Mouse (Mus musculus) left cerebral cortex, adult 9 months (tissue): Measurements from ENCODE around the gene Plxna2.

Source experiments
- DNase-seq, 2 experiments: peaks; one replicate each; pipeline ENCODE4 v3.0.0; 2022; ENCODE audit warnings: low spot score in 2 of 2

The Plxna2 gene

DNA sequence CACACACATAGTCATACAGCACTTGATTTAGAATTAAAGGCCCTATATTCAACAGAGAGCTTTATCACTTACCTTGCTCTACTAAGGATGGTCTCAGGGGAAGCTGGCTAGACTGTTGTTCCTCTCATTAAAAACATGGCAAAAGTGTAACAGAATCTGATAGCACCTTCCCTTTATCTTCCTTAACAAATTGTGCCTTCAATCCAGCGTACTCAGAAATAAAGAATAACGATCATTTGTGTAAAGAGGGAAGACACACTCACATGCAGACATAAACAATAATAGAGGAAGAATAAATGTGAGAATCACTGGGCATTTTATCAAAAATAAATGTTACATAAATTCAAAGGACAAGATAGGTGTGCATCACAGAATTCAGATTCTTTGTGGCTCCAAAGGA, at the start of gene Plxna2:
Plxna2 (plus strand) TSS at position 301 of the 400 bp plus-strand sequence.
- no peak for DNase-seq

- no peak for DNase-seq
These were observed 44.1 kb upstream of the Plxna2 start for GRCm38 (mm10) chr1:194573870-194574269.

DNA sequence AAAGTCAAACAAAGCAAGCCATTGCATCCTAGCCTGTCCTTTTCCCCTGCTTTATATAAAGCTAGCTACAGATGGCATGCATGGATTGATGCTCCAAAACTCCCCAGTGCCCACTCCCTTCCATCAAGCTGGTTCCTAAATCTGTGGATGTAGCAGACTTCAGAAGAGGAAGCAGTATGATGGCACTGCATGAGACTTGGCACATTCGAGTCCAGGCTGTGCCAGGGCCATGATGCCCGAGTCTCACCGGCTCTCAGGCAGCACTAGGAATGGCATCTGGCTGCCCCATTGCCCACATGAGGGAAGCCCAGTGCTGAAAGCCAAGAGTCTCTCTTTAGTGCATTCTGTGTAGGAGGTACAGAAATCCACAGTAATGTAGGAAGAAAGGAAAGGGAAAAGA, 39.7 kb upstream of the Plxna2 start:
- peak in 1 of 2 experiments; percentile 52 for DNase-seq

GRCm38 (mm10) chr1:194580539-194580938, 37.5 kb upstream of the Plxna2 start:
- DNase-seq = no peak

DNA sequence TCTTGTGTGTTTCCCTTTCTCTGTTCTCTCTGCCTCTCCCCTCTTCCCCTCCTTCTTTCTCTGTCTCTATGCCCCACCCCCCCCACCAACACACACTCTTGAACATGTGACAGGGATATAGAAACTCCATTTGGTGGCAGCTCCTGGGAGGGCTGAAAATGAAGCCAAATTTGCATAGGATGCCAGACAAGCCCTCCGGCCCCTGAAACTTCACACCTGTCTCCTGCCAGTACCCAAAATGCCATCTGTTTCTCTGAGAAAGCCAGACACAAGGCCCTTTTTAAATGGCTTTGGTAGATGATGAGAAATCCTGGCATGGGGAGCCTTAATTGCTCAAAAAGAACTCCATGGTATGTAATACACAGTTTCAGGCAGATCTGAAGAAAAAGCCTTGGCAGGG, 31.3 kb upstream of the Plxna2 start:
- DNase-seq = peak in 1 of 2 experiments; percentile 19

- no peak for DNase-seq
These were observed 30.5 kb upstream of the Plxna2 start for GRCm38 (mm10) chr1:194587532-194587931.

DNA sequence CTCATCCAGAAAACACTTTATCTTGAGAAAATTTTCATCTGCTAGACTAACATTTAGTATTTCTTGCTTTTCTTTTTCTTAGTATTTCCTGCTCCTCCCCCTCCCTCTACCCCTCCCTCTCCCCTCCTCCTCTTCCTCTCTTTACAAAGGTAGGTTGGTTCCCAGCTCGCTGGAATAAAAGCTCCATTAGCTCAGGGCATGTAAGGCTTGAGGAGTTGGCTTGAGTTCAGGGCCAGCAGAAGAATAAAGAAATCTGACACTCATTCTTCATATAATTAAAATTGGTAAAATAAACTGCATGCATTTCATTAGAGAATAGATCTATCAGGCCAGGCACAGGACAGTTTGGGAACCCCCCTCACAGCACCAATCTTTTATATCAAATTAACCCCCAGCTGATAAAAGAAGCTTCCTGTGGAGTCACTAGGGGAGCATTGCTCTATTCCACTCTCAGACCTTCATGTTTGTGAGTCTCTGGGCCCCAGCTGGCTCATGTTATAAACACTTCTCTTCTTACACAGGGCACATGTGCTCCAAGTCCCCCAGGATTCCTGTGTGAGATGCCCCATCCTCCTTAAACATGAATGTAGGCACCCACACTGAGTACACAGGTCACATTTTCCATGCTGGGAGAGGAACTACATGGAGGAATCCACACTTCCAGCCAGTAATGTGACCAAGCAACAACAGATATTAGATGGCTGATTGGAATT, 29.9 kb upstream of the Plxna2 start:
- no peak for DNase-seq

- DNase-seq = no peak
These were observed 29.1 kb upstream of the Plxna2 start for GRCm38 (mm10) chr1:194588711-194589451.

- DNase-seq = no peak
These were observed 24.9 kb upstream of the Plxna2 start for GRCm38 (mm10) chr1:194593155-194593554.

DNA sequence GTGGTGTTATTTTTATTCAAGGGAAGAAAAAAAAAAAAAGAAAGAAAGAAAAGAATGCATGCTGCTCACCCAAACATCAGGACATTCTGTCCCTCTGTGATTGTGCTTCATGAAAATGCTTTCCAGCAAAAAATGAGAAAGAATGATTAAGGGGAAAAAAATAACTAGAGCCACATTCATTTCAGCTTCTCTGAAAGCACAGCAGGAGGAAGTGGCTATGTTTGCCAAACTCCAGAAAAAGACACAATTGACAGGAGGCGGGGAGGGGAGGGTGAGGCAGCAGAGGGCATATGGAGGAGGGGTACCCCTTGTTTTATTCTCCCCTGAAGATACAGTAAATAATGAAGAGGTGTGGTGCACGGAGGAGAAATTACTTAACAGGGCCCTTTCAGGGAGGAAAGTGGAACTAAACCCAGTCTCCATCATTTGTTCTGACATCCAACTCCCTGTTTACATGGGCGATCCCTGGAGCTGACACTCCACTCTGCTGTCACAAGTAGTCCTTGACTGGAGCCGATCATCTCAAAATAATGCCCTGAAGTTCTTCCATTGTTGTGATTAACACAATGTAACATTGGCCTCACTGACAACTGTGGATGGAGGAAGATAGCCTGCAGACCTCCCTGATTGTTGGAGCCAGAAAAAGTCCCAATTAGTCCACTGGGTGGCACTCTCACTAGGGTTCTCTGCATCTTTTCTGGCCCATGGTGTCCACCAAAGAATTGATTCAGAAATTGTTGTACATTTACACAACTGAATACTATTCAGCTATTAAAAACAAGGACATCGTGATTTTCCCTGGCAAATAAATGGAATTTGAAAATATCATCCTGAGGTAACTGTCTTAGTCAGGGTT, 10.4 kb upstream of the Plxna2 start:
- no peak for DNase-seq

DNA sequence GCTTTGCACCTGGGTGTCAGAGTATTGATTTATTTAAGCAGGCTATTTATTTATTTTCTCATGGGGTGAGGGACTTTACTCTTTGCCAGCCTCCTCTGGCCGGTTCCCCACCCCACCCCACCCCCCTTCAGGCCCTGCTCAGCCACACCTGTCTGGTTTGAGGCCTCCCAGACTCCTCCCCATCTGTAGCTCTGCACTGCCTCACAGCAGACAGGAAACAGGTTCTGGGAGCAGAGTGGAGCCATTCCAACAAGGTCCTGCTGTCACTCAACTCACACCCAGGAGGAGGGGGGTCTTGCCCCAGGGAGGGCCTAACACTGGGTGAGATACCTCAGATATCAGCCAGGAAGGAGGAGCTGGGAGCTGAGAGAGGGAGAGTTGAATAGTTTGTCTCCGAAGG, 7.5 kb upstream of the Plxna2 start:
- no peak for DNase-seq

DNA sequence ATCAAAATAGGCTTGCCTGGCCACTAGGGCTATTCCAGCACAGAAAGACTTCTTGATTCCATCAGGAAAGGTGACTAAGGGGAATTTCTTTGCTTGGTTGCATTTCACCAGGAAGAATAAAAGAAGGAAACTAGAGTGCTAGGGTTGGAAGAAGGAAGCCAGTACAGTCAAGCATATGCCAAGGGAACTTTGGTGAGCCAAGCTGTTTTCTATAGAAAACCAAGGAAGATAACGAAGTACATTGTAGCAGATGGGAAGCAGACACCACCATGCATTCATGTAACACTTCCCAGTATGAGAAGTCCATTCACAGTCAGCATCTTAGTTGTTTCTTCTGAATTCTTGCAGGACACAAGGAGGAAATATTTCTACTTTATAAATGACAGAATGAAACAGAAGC, 5.4 kb upstream of the Plxna2 start:
- no peak for DNase-seq

- DNase-seq = no peak
These were observed 4.7 kb upstream of the Plxna2 start for GRCm38 (mm10) chr1:194613271-194613834.

GRCm38 (mm10) chr1:194613923-194614830, 3.8 kb upstream of the Plxna2 start:
- peak in 1 of 2 experiments; percentile 77 for DNase-seq

DNA sequence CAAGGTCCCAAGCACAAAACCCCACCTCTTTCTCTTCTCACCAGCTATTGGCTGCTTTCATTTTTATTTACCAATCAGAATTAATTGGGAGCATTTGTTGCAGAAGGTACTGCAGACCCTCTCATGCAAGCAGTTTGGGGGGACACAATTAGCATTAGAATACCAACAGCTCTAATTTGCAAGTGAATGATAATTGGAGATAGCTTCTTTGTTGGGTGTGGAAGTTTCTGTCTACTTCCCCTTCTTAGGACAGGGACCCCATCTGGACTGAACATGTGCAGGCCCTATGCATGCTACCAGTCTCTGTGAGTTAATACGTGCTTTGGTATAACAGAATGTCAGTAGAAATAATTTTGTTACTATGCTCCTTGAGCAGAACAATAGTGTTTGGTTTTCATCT, 1.9 kb upstream of the Plxna2 start:
- DNase-seq = no peak

DNA sequence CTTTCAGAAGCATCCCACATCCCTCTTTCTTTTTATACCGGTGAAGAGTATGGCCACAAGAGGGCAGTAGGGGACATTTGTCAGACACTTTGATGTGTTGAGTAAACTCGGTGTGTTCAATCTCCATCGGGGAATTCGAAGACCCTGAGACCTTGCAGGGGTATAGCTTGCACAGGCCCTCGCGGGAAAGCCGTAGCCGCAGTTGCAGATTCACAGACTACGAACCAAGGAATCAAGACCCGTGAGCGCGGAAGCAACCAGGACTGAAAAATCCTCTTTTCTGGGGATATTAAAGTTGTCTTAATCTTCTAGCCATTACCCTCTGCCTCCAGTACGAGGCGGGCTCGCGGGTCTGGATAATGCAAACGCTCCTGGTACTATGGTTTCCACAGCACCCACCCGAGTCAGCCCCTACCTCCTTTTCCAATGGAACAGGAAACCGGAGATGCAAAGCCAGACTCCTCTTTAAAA, 858 bp downstream of the Plxna2 start:
- peak in 1 of 2 experiments; percentile 92 for DNase-seq

- DNase-seq = peak; percentile 81 to 91
These were observed 1.6 kb downstream of the Plxna2 start for GRCm38 (mm10) chr1:194619353-194620244.

GRCm38 (mm10) chr1:194620245-194620991, 2.4 kb downstream of the Plxna2 start:
- no peak for DNase-seq

DNA sequence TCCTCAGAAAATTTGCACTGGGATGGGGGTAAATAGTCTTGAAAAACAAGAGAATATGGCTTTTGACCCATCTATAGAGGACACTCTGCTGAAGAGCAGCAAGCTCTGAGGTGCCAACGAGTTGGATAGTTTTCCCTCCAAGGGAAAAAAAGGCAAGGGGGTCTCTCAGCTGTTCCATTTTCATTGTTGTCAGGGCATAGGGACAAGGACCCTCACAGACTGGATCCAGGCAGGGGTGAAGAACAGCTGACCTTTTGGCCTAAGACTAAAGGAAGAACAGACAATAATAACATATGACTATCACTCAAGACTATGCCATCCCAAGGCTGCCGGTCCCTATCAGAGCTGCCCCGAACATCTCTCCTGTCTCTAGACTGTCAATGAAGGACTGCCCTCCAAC, 4.2 kb downstream of the Plxna2 start:
- no peak for DNase-seq
